ENCODE assay signal across 18 mouse cellular contexts in genomic region chr17:46341208-46341607, GRCm38 (mm10). TPM values are rescaled to one million over a fixed set of nuclear protein-coding genes. Genes with fewer than 3 reads are reported as not detected.
DNase-seq lines count a peak whose midpoint lies in the region; ATAC-seq lines count a peak whose summit lies in the region.
"Had no signal": no experiment of that assay in that cellular context is flagged by ENCODE, and none has a peak within 500 bp of the region (broad histone marks: within the 10 kb centered on the region; RNA-seq: fewer than 3 reads in every experiment).

No protein-coding gene starts in this region.

- peak; percentile 92 for DNase-seq in heart, adult 11 months
- no peak for DNase-seq in heart, adult 8-10 months (ENCODE audit: low spot score)
- peak; percentile 13 to 14 for DNase-seq in spleen, adult 18-20 months
- no peak for DNase-seq in spleen, postnatal 14 days (ENCODE audit: low spot score in 2 of 2)
- DNase-seq in skeletal muscle tissue, adult 2 months (ENCODE audit: low read depth, low spot score) = peak; percentile 29
- no peak for DNase-seq in gastrocnemius, adult 18-20 months (ENCODE audit: low spot score)
- DNase-seq in right cerebral cortex, adult 18-20 months = no peak
- DNase-seq: adrenal gland, adult 2 months; cerebellum, adult 9-11 months; gastrocnemius, postnatal 36 days; heart, postnatal 36 days; kidney, postnatal 4 days; thymus, postnatal 4 days had no signal

- peak; percentile 77 for ATAC-seq in granulocyte monocyte progenitor cell, adult 5-6 weeks (replicated peaks; ENCODE audit: poor library complexity, severe bottlenecking)
- ATAC-seq: forebrain, embryonic 14.5 days; hindbrain, embryonic 16.5 days; intestine, embryonic 16.5 days; lung, postnatal 0 days had no signal

RNA-seq across cellular contexts. Expression of gene Abcc10, which starts 13.1 kb away (rescaled TPM):
- total RNA-seq in heart, adult 8-10 months (2022) = 1 to 10 TPM; 3.2 to 5.2 (median 4.1) TPM
- total RNA-seq in granulocyte monocyte progenitor cell, adult 5-6 weeks (2014; fragmentation: Nextera tagmentation) = 2.1 and 4.1 TPM in 2 replicates
- total RNA-seq in granulocyte monocyte progenitor cell, adult 5-6 weeks (2017) = 0.95 and 1.0 TPM in 2 replicates
- 1 to 10 TPM; 1.9 to 2.9 TPM for total RNA-seq in gastrocnemius, adult 18-20 months (2021)

RNA-seq across cellular contexts. Expression of gene Zfp318, which starts 42.3 kb away (rescaled TPM):
- total RNA-seq in heart, adult 8-10 months (2022) = 10 to 100 TPM; 15.2 to 21.6 (median 17.2) TPM
- 8.0 and 9.8 TPM in 2 replicates for total RNA-seq in granulocyte monocyte progenitor cell, adult 5-6 weeks (2014; fragmentation: Nextera tagmentation)
- 5.6 and 13.8 TPM in 2 replicates for total RNA-seq in granulocyte monocyte progenitor cell, adult 5-6 weeks (2017)
- total RNA-seq in gastrocnemius, adult 18-20 months (2021) = 10 to 100 TPM; 14.0 to 15.5 TPM

RNA-seq across cellular contexts. Expression of gene Dlk2, which starts 44.0 kb away (rescaled TPM):
- under 1 TPM in 2 of 4 experiments, not detected in 2; 0.14 to 0.53 TPM for total RNA-seq in heart, adult 8-10 months (2022)
- total RNA-seq in granulocyte monocyte progenitor cell, adult 5-6 weeks (2014; fragmentation: Nextera tagmentation) = 1.3 TPM in 1 of 2 replicates, not detected in the other
- not detected in 2 replicates for total RNA-seq in granulocyte monocyte progenitor cell, adult 5-6 weeks (2017)
- total RNA-seq in gastrocnemius, adult 18-20 months (2021) = not detected

RNA-seq across cellular contexts. Expression of gene Tjap1, which starts 58.4 kb away (rescaled TPM):
- 10 to 100 TPM; 26.0 to 39.5 (median 35.6) TPM for total RNA-seq in heart, adult 8-10 months (2022)
- total RNA-seq in granulocyte monocyte progenitor cell, adult 5-6 weeks (2014; fragmentation: Nextera tagmentation) = 19.4 and 37.8 TPM in 2 replicates
- total RNA-seq in granulocyte monocyte progenitor cell, adult 5-6 weeks (2017) = 3.5 and 15.6 TPM in 2 replicates
- total RNA-seq in gastrocnemius, adult 18-20 months (2021) = 10 to 100 TPM; 32.1 to 48.1 TPM

Comparison
In these comparisons a context has a peak if more than half of its experiments do, and no peak if none do; other contexts are left out.
1. DNase-seq: peak in heart, adult 11 months (single experiment), spleen, adult 18-20 months (2 of 2) and skeletal muscle tissue, adult 2 months (single experiment); none in heart, adult 8-10 months (single experiment), spleen, postnatal 14 days (0 of 2), gastrocnemius, adult 18-20 months (single experiment) and right cerebral cortex, adult 18-20 months (single experiment).